Mouse (Mus musculus): Measurements from ENCODE around the gene Nmt2.

- TF ChIP-seq CTCF (IDR thresholded peaks at IDR 0.05; ENCODE audit: low read depth, low read length) (no peak), POLR2A (IDR thresholded peaks at IDR 0.05; ENCODE audit: borderline replicate concordance, low read depth, low read length) (no peak)
Observed at GRCm38 (mm10) chr2:3357887-3358286, 73.9 kb downstream of the Nmt2 start.
